Comparison of ENCODE assay signal across 7 mouse cellular contexts in the genomic region with DNA sequence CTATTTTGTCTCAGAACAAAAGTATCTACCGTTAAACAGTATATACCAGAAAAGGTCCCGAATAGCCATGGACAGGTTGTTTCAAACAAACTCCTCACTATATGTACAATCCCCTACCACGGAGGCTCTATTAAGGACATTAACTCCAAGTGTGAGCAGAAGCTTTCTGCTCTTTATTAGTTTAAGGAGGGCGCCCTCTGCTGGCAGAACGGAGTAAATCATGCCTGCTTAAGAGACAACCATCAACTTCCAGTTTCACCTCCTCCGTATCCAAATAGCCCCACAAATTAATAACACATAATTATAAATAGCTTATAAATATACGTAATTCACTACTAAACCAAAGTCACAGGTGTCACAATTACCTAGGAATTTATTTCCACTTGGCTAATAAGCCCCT.
DNase-seq lines count a peak whose midpoint lies in the region; ATAC-seq and TF ChIP-seq lines count a peak whose summit lies in the region.

No protein-coding gene starts in this region.

- H3K27me3 ChIP-seq in ES-Bruce4 (ENCODE audit: control insufficient read depth, insufficient read depth, low read length, poor library complexity, severe bottlenecking) = no peaks in the 10 kb centered on the region
- no peaks in the 10 kb centered on the region for H3K27me3 ChIP-seq in spleen, adult 2 months (ENCODE audit: control insufficient read depth, insufficient read depth, low read length)

- 2% methylated on average over 7 of the region's 7 CpGs for WGBS in spleen, adult 2 months

- no peaks in the 10 kb centered on the region for H3K36me3 ChIP-seq in ES-Bruce4 (ENCODE audit: control insufficient read depth, insufficient read depth, low read length, poor library complexity, severe bottlenecking)
- peaks cover 11% of the 10 kb centered on the region for H3K36me3 ChIP-seq in spleen, adult 2 months (ENCODE audit: control insufficient read depth, insufficient read depth, low read length)

- no peaks in the 10 kb centered on the region for H3K4me1 ChIP-seq in ES-Bruce4 (ENCODE audit: control insufficient read depth, insufficient read depth, low read length)
- H3K4me1 ChIP-seq in spleen, adult 2 months (ENCODE audit: control insufficient read depth, insufficient read depth, insufficient read length) = peaks cover 16% of the 10 kb centered on the region; the same call in 1 of the 2 replicates

- DNase-seq in WW6 (ENCODE audit: low read depth, low spot score) = peak; percentile 53
- DNase-seq in heart, adult 9 months (ENCODE audit: low spot score in 2 of 2) = peak; percentile 58 to 87
- DNase-seq in layer of hippocampus, postnatal 36 days = peak; percentile 78 to 82
- peak; percentile 78 to 88 for DNase-seq in lung, postnatal 4 days
- peak; percentile 81 to 88 for DNase-seq in spleen, adult 2 months (ENCODE audit: low read depth in 1 of 2, low spot score in 2 of 2)

- peak; percentile 17; the same call in 1 of the 2 replicates for ATAC-seq in common myeloid progenitor, adult 5-6 weeks (replicated peaks; ENCODE audit: low read depth, poor library complexity, severe bottlenecking)

- no peak overlapping the region for H3K4me3 ChIP-seq in ES-Bruce4 (ENCODE audit: low read depth, low read length)
- H3K4me3 ChIP-seq in spleen, adult 2 months (ENCODE audit: extremely low read depth, insufficient read depth, insufficient read length) = no peak overlapping the region

- TF ChIP-seq EP300 in ES-Bruce4 (IDR thresholded peaks at IDR 0.05; ENCODE audit: insufficient read depth, low read depth, low read length) = no peak

- no peak for TF ChIP-seq POLR2A in ES-Bruce4 (IDR thresholded peaks at IDR 0.05; ENCODE audit: insufficient read depth, low read length)
- TF ChIP-seq POLR2A in spleen, adult 2 months (IDR thresholded peaks at IDR 0.05; ENCODE audit: low read depth, low read length) = no peak

- H3K9me3 ChIP-seq in ES-Bruce4 (replicated peaks; ENCODE audit: control insufficient read depth, insufficient read depth, low read length, poor library complexity, severe bottlenecking) = no peaks in the 10 kb centered on the region

- no peak overlapping the region for H3K27ac ChIP-seq in ES-Bruce4 (ENCODE audit: insufficient read depth, low read length)
- H3K27ac ChIP-seq in spleen, adult 2 months (ENCODE audit: insufficient read depth, low read length) = peak overlapping the region; percentile 61; the same call in 1 of the 2 replicates

- peak; percentile 1 for TF ChIP-seq CTCF in ES-Bruce4 (IDR thresholded peaks at IDR 0.05; ENCODE audit: low read depth, low read length)
- TF ChIP-seq CTCF in spleen, adult 2 months (IDR thresholded peaks at IDR 0.05; ENCODE audit: extremely low read depth, insufficient read depth, insufficient read length, insufficient replicate concordance) = peak; percentile 57; the same call in 1 of the 2 replicates

- no peak overlapping the region for H3K9ac ChIP-seq in ES-Bruce4 (ENCODE audit: low read depth, poor library complexity, severe bottlenecking)
